ENCODE assay signal across 8 mouse cellular contexts in genomic region chr5:113015236-113016061, GRCm38 (mm10). TPM values are rescaled to one million over a fixed set of nuclear protein-coding genes. Genes with fewer than 3 reads are reported as not detected.
DNase-seq lines count a peak whose midpoint lies in the region; ATAC-seq and TF ChIP-seq lines count a peak whose summit lies in the region.

Gene Grk3, minus strand, starts transcription at chr5:113015791.

- no peak for TF ChIP-seq EP300 in heart, postnatal 0 days (IDR thresholded peaks at IDR 0.05; ENCODE audit: low read depth)

- H3K4me2 ChIP-seq in forebrain, embryonic 11.5 days (ENCODE audit: low read depth, low read length, severe bottlenecking): peak within 1 kb of the TSS; percentile 66
- H3K4me2 ChIP-seq in heart, postnatal 0 days (ENCODE audit: low read depth, low read length): peak within 1 kb of the TSS; percentile 67
- H3K4me2 ChIP-seq in liver, embryonic 15.5 days: peak within 1 kb of the TSS; percentile 56
- peak within 1 kb of the TSS; percentile 62 for H3K4me2 ChIP-seq in neural tube, embryonic 11.5 days (ENCODE audit: low read depth)

- peak; percentile 66 for ATAC-seq in forebrain, embryonic 11.5 days (replicated peaks; ENCODE audit: low FRiP score)
- ATAC-seq in heart, postnatal 0 days (ENCODE audit: insufficient read depth, low read depth): peak; percentile 88
- peak; percentile 78 for ATAC-seq in liver, embryonic 15.5 days (ENCODE audit: insufficient read depth)
- ATAC-seq in neural tube, embryonic 11.5 days (ENCODE audit: insufficient read depth, low FRiP score, low TSS enrichment): peak; percentile 41

- H3K4me3 ChIP-seq in forebrain, embryonic 11.5 days (ENCODE audit: low read depth, low read length): peak within 1 kb of the TSS; percentile 53
- H3K4me3 ChIP-seq in heart, postnatal 0 days (ENCODE audit: low read depth, low read length): peak within 1 kb of the TSS; percentile 71
- peak within 1 kb of the TSS; percentile 57 for H3K4me3 ChIP-seq in liver, embryonic 15.5 days (replicated peaks)
- H3K4me3 ChIP-seq in neural tube, embryonic 11.5 days (ENCODE audit: low read depth, low read length): peak within 1 kb of the TSS; percentile 54
- H3K4me3 ChIP-seq in thymus, adult 2 months (ENCODE audit: control insufficient read depth, insufficient read depth, low read length): peak within 1 kb of the TSS; percentile 38

- peak; percentile 32 to 44 for DNase-seq in urinary bladder, adult 18-20 months (ENCODE audit: low spot score in 2 of 2)
- DNase-seq in urinary bladder, postnatal 10 days (ENCODE audit: low spot score): no peak
- peak; percentile 83 for DNase-seq in forebrain, embryonic 11.5 days (ENCODE audit: low spot score)
- peak; percentile 76 for DNase-seq in heart, postnatal 0 days (ENCODE audit: low spot score)
- DNase-seq in kidney, postnatal 25 days: peak; percentile 62 to 85
- DNase-seq in neural tube, embryonic 11.5 days (ENCODE audit: low spot score): peak; percentile 75
- DNase-seq in thymus, adult 2 months: peak; percentile 58

- no peaks in the 10 kb centered on the region; the same call in 1 of the 2 replicates for H3K4me1 ChIP-seq in forebrain, embryonic 11.5 days (replicated peaks; ENCODE audit: control insufficient read depth, insufficient read depth, low read length)
- peaks cover 24% of the 10 kb centered on the region for H3K4me1 ChIP-seq in heart, postnatal 0 days (ENCODE audit: control insufficient read depth, insufficient read depth)
- H3K4me1 ChIP-seq in liver, embryonic 15.5 days (replicated peaks): peaks cover 15% of the 10 kb centered on the region; the same call in 1 of the 2 replicates
- peaks cover 9% of the 10 kb centered on the region for H3K4me1 ChIP-seq in neural tube, embryonic 11.5 days (ENCODE audit: control insufficient read depth, insufficient read depth, low read length)
- no peaks in the 10 kb centered on the region for H3K4me1 ChIP-seq in thymus, adult 2 months (replicated peaks; ENCODE audit: control insufficient read depth, insufficient read depth, low read length)

- no peak for TF ChIP-seq POLR2A in thymus, adult 2 months (IDR thresholded peaks at IDR 0.05; ENCODE audit: control insufficient read depth, extremely low read depth, insufficient read depth, low read length, poor library complexity)

- peaks cover 2% of the 10 kb centered on the region; the same call in 1 of the 2 replicates for H3K27me3 ChIP-seq in forebrain, embryonic 11.5 days (ENCODE audit: control insufficient read depth, insufficient read depth, low read length)
- H3K27me3 ChIP-seq in heart, postnatal 0 days (ENCODE audit: control insufficient read depth, insufficient read depth, low read length): no peaks in the 10 kb centered on the region
- H3K27me3 ChIP-seq in liver, embryonic 15.5 days: peaks cover 20% of the 10 kb centered on the region
- peaks cover 2% of the 10 kb centered on the region; the same call in 1 of the 2 replicates for H3K27me3 ChIP-seq in neural tube, embryonic 11.5 days (ENCODE audit: control insufficient read depth, insufficient read depth, low read length)
- H3K27me3 ChIP-seq in thymus, adult 2 months (ENCODE audit: control insufficient read depth, insufficient read depth, low read length): peaks cover 3% of the 10 kb centered on the region; the same call in 1 of the 2 replicates

- no peak for TF ChIP-seq CTCF in heart, postnatal 0 days (IDR thresholded peaks at IDR 0.05; ENCODE audit: low read depth)
- no peak for TF ChIP-seq CTCF in thymus, adult 2 months (IDR thresholded peaks at IDR 0.05; ENCODE audit: borderline replicate concordance, control insufficient read depth, extremely low read depth, insufficient read depth, low read length, poor library complexity)

- no peaks in the 10 kb centered on the region for H3K36me3 ChIP-seq in forebrain, embryonic 11.5 days (ENCODE audit: control insufficient read depth, insufficient read depth, low read length)
- no peaks in the 10 kb centered on the region; the same call in 1 of the 2 replicates for H3K36me3 ChIP-seq in heart, postnatal 0 days (replicated peaks; ENCODE audit: control insufficient read depth, insufficient read depth, low read length)
- H3K36me3 ChIP-seq in liver, embryonic 15.5 days (replicated peaks): no peaks in the 10 kb centered on the region
- H3K36me3 ChIP-seq in neural tube, embryonic 11.5 days (ENCODE audit: control insufficient read depth, insufficient read depth, low read length): no peaks in the 10 kb centered on the region
- no peaks in the 10 kb centered on the region for H3K36me3 ChIP-seq in thymus, adult 2 months (ENCODE audit: control insufficient read depth, insufficient read depth, low read length)

- H3K9me3 ChIP-seq in forebrain, embryonic 11.5 days (ENCODE audit: control insufficient read depth, low read length): no peaks in the 10 kb centered on the region
- H3K9me3 ChIP-seq in heart, postnatal 0 days (replicated peaks; ENCODE audit: control insufficient read depth, low read length): no peaks in the 10 kb centered on the region
- H3K9me3 ChIP-seq in liver, embryonic 15.5 days (replicated peaks): no peaks in the 10 kb centered on the region
- no peaks in the 10 kb centered on the region for H3K9me3 ChIP-seq in neural tube, embryonic 11.5 days (ENCODE audit: control insufficient read depth, low read length)

- peak within 1 kb of the TSS; percentile 68 for H3K9ac ChIP-seq in forebrain, embryonic 11.5 days (ENCODE audit: low read length)
- peak within 1 kb of the TSS; percentile 72 for H3K9ac ChIP-seq in heart, postnatal 0 days (replicated peaks; ENCODE audit: low read depth, low read length)
- peak within 1 kb of the TSS; percentile 27; the same call in 1 of the 2 replicates for H3K9ac ChIP-seq in liver, embryonic 15.5 days
- peak within 1 kb of the TSS; percentile 57 for H3K9ac ChIP-seq in neural tube, embryonic 11.5 days (ENCODE audit: low read length)

- H3K27ac ChIP-seq in forebrain, embryonic 11.5 days (ENCODE audit: low read depth, low read length): no peak within 1 kb of the TSS
- peak within 1 kb of the TSS; percentile 85 for H3K27ac ChIP-seq in heart, postnatal 0 days (ENCODE audit: low read depth)
- H3K27ac ChIP-seq in liver, embryonic 15.5 days (replicated peaks): peak within 1 kb of the TSS; percentile 41; the same call in 1 of the 2 replicates
- no peak within 1 kb of the TSS for H3K27ac ChIP-seq in neural tube, embryonic 11.5 days (ENCODE audit: low read depth, low read length)
- no peak within 1 kb of the TSS for H3K27ac ChIP-seq in thymus, adult 2 months (ENCODE audit: control insufficient read depth, insufficient read depth, low read length)

- WGBS in forebrain, embryonic 11.5 days: 5% methylated on average over 32 of the region's 52 CpGs
- 4% methylated on average over 24 of the region's 52 CpGs for WGBS in heart, postnatal 0 days
- WGBS in liver, embryonic 15.5 days (ENCODE audit: insufficient replicate concordance): 2% methylated on average over 50 of the region's 52 CpGs
- 6% methylated on average over 29 of the region's 52 CpGs for WGBS in neural tube, embryonic 11.5 days
- 4% methylated on average over 51 of the region's 52 CpGs for WGBS in thymus, adult 2 months

RNA-seq across cellular contexts. Expression of gene Grk3, which starts in this region (rescaled TPM):
- 6.7 and 7.1 TPM in 2 replicates for polyA plus RNA-seq in forebrain, embryonic 11.5 days (2014; fragmentation: Nextera tagmentation; extraction: Ambion mirVana)
- 33.8 and 41.8 TPM in 2 replicates for total RNA-seq in heart, postnatal 0 days (2014; rRNA removed; ENCODE audit: low replicate concordance)
- polyA plus RNA-seq in heart, postnatal 0 days (2015; fragmentation: Nextera tagmentation; extraction: Ambion mirVana): 12.2 and 12.3 TPM in 2 replicates
- polyA plus RNA-seq in liver, embryonic 15.5 days (2015; fragmentation: Nextera tagmentation; extraction: Ambion mirVana): 2.2 and 2.7 TPM in 2 replicates
- polyA plus RNA-seq in neural tube, embryonic 11.5 days (2014; fragmentation: Nextera tagmentation; extraction: Ambion mirVana): 4.8 and 5.9 TPM in 2 replicates
- polyA plus RNA-seq in thymus, adult 2 months (2012; rRNA removed): 9.2 and 10.0 TPM in 2 replicates

Comparison
In these comparisons a context has a peak if more than half of its experiments do, and no peak if none do; other contexts are left out.
1. H3K27ac ChIP-seq: peak in heart, postnatal 0 days (single experiment) and liver, embryonic 15.5 days (single experiment); none in forebrain, embryonic 11.5 days (single experiment), neural tube, embryonic 11.5 days (single experiment) and thymus, adult 2 months (single experiment).
2. Peak in every context shown above with its lines, with median percentiles within 50 percentile points of each other: ATAC-seq, H3K4me2 ChIP-seq, H3K4me3 ChIP-seq and H3K9ac ChIP-seq.